Mouse (Mus musculus): ENCODE data around the gene Nedd4. TPM values are rescaled to one million over a fixed set of nuclear protein-coding genes. Genes with fewer than 3 reads are reported as not detected.

Nedd4 gene
- polyA plus RNA-seq (2011; ENCODE audit: insufficient read depth, insufficient read length, low replicate concordance, missing spikeins): 37.8 and 78.6 TPM in 2 replicates

GRCm38 (mm10) chr9:72661895-72662661, at the start of gene Nedd4:
Nedd4 (plus strand) TSS chr9:72662346.
- peak within 1 kb of the TSS; percentile 86 for H3K27ac ChIP-seq (ENCODE audit: control insufficient read depth, insufficient read depth, low read depth, low read length, poor library complexity)
- TF ChIP-seq CTCF (IDR thresholded peaks at IDR 0.05; ENCODE audit: control insufficient read depth, insufficient read depth, low read length) (no peak), POLR2A (IDR thresholded peaks at IDR 0.05; ENCODE audit: borderline replicate concordance, control insufficient read depth, low read depth, low read length) (peak; percentile 78; the same call in 1 of the 2 replicates)
- H3K4me1 ChIP-seq (ENCODE audit: control insufficient read depth, insufficient read depth, low read length): peaks cover 1% of the 10 kb centered on the region
- H3K4me3 ChIP-seq (replicated peaks; ENCODE audit: control insufficient read depth, low read depth, low read length): peak within 1 kb of the TSS; percentile 86
- WGBS: under 1% methylated on average over 75 of the region's 83 CpGs

DNA sequence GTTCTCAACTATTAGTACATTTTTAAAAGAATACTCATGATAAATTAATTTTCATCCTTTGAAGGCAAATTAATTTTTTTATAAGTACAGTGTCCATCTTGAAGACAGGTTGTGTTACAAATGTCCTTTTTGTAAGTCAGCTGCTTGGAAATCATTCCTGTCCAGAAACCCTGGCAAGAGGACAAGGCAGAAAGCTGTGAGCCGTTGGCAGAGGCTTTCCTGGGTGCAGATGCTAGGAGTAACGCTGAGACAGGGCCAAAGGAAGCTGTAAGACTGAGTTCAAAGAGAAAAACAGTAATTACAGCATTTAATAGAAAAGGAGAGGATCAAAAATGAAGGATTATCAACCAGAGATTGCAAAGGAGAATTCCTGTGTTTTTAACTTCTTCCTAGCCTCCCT, 48.3 kb upstream of the Nedd4 start:
- H3K27ac ChIP-seq (ENCODE audit: control insufficient read depth, insufficient read depth, low read depth, low read length, poor library complexity): no peak overlapping the region
- 87% methylated on average over 2 of the region's 2 CpGs for WGBS
- no peak for TF ChIP-seq CTCF (IDR thresholded peaks at IDR 0.05; ENCODE audit: control insufficient read depth, insufficient read depth, low read length)
- no peak for TF ChIP-seq POLR2A (IDR thresholded peaks at IDR 0.05; ENCODE audit: borderline replicate concordance, control insufficient read depth, low read depth, low read length)

GRCm38 (mm10) chr9:72614786-72615480, 47.2 kb upstream of the Nedd4 start:
- H3K27ac ChIP-seq (ENCODE audit: control insufficient read depth, insufficient read depth, low read depth, low read length, poor library complexity): no peak overlapping the region
- H3K4me3 ChIP-seq (replicated peaks; ENCODE audit: control insufficient read depth, low read depth, low read length): no peak overlapping the region
- WGBS: 85% methylated on average over 6 of the region's 6 CpGs
- TF ChIP-seq POLR2A (IDR thresholded peaks at IDR 0.05; ENCODE audit: borderline replicate concordance, control insufficient read depth, low read depth, low read length) (no peak), CTCF (IDR thresholded peaks at IDR 0.05; ENCODE audit: control insufficient read depth, insufficient read depth, low read length) (no peak)
- no peaks in the 10 kb centered on the region for H3K4me1 ChIP-seq (ENCODE audit: control insufficient read depth, insufficient read depth, low read length)

More for the DNA sequence above, 48.3 kb upstream of the Nedd4 start:
- Histone ChIP-seq H3K4me1 (ENCODE audit: control insufficient read depth, insufficient read depth, low read length) (no peaks in the 10 kb centered on the region), H3K4me3 (replicated peaks; ENCODE audit: control insufficient read depth, low read depth, low read length) (no peak overlapping the region)

DNA sequence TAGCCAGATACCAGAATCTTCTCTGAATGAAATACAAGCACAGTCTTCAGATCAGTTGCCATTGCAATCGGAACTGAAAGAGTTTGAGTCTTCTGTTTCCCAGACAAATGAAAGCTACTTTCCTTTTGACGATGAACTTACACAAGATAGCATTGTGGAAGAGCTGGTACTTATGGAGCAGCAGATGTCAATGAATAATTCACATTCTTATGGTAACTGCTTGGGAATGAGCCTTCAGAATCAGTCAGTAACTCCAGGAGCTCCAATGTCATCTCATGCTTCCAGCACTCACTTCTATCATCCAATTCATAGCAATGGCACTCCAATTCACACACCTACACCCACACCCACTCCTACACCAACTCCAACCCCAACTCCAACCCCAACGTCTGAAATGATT, 44.1 kb upstream of the Nedd4 start:
- 84% methylated on average over 3 of the region's 3 CpGs for WGBS
- no peak for TF ChIP-seq POLR2A (IDR thresholded peaks at IDR 0.05; ENCODE audit: borderline replicate concordance, control insufficient read depth, low read depth, low read length)

DNA sequence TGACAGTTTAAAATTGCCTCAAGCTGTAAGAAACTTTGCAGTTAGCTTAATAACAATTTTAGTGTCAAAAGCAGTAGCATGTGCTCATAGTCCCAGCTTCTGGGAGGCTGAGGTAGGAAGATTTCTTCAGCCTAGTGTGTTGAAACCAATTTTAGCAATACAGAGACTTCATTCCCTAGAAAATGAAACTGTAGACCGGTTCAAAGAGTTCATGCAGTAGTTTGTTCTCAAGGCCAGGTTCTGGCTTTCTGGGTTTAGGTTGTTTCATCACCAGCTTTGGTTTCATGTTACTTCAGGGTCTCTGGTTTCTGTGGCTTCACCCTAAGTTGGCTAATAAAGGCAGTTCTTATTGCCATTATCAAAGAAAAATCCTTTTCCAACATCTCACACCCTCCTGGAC, 38.5 kb upstream of the Nedd4 start:
- H3K4me3 ChIP-seq (replicated peaks; ENCODE audit: control insufficient read depth, low read depth, low read length): no peak overlapping the region
- H3K27ac ChIP-seq (ENCODE audit: control insufficient read depth, insufficient read depth, low read depth, low read length, poor library complexity): no peak overlapping the region; the same call in 1 of the 2 replicates
- TF ChIP-seq POLR2A (IDR thresholded peaks at IDR 0.05; ENCODE audit: borderline replicate concordance, control insufficient read depth, low read depth, low read length): no peak
- no peak for TF ChIP-seq CTCF (IDR thresholded peaks at IDR 0.05; ENCODE audit: control insufficient read depth, insufficient read depth, low read length)
- H3K4me1 ChIP-seq (ENCODE audit: control insufficient read depth, insufficient read depth, low read length): no peaks in the 10 kb centered on the region
- 45% methylated on average over 1 of the region's 1 CpGs for WGBS

More for the DNA sequence above, 44.1 kb upstream of the Nedd4 start:
- H3K4me3 ChIP-seq (replicated peaks; ENCODE audit: control insufficient read depth, low read depth, low read length): no peak overlapping the region
- H3K4me1 ChIP-seq (ENCODE audit: control insufficient read depth, insufficient read depth, low read length): no peaks in the 10 kb centered on the region
- H3K27ac ChIP-seq (ENCODE audit: control insufficient read depth, insufficient read depth, low read depth, low read length, poor library complexity): no peak overlapping the region

DNA sequence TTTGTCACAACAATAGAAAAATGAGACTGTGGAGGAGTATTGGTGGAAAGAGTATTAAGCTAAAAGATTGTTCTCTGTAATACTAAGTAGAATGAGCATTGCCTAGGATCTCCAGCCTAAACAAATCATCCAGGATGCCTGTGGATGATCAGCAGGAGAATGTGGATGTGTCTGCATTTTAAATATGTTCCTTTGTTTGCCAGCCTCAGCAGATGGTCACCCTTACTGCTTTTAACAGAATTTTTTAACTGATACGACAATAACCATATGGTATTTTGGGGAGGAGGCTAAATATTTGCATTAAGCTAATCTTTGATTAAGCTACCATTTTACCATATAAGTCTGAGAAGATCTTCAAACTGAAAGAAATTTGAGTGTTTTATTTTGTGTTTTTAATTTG, 34.5 kb upstream of the Nedd4 start:
- Histone ChIP-seq H3K4me1 (ENCODE audit: control insufficient read depth, insufficient read depth, low read length) (no peaks in the 10 kb centered on the region), H3K4me3 (replicated peaks; ENCODE audit: control insufficient read depth, low read depth, low read length) (no peak overlapping the region), H3K27ac (ENCODE audit: control insufficient read depth, insufficient read depth, low read depth, low read length, poor library complexity) (no peak overlapping the region)
- TF ChIP-seq POLR2A (IDR thresholded peaks at IDR 0.05; ENCODE audit: borderline replicate concordance, control insufficient read depth, low read depth, low read length): no peak
- no peak for TF ChIP-seq CTCF (IDR thresholded peaks at IDR 0.05; ENCODE audit: control insufficient read depth, insufficient read depth, low read length)
- 80% methylated on average over 1 of the region's 1 CpGs for whole genome bisulfite sequencing

GRCm38 (mm10) chr9:72628591-72628990, 33.6 kb upstream of the Nedd4 start:
- no peaks in the 10 kb centered on the region for H3K4me1 ChIP-seq (ENCODE audit: control insufficient read depth, insufficient read depth, low read length)
- TF ChIP-seq CTCF (IDR thresholded peaks at IDR 0.05; ENCODE audit: control insufficient read depth, insufficient read depth, low read length): no peak
- TF ChIP-seq POLR2A (IDR thresholded peaks at IDR 0.05; ENCODE audit: borderline replicate concordance, control insufficient read depth, low read depth, low read length): no peak
- H3K4me3 ChIP-seq (replicated peaks; ENCODE audit: control insufficient read depth, low read depth, low read length): no peak overlapping the region
- WGBS: 2% methylated on average over 2 of the region's 2 CpGs
- H3K27ac ChIP-seq (ENCODE audit: control insufficient read depth, insufficient read depth, low read depth, low read length, poor library complexity): no peak overlapping the region

DNA sequence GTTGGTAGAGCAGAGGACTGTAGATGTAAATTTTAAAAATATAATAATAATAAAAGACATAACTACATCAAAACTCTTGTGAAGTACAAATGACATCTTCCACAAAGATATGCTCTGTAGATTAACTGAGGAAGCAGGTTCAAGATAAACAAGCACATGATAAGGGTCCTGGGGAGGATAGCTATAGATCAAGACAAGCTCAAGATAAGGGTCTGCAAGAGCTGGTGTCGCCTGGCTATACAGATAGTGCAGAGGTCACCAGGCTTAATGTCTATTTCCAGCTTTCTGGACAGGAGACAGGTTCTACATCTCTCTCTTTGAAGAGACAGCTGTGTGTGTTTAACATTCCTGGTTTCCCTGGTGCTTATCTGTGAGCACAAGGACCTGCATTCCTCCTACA, 29.9 kb upstream of the Nedd4 start:
- TF ChIP-seq CTCF (IDR thresholded peaks at IDR 0.05; ENCODE audit: control insufficient read depth, insufficient read depth, low read length): no peak
- no peak for TF ChIP-seq POLR2A (IDR thresholded peaks at IDR 0.05; ENCODE audit: borderline replicate concordance, control insufficient read depth, low read depth, low read length)
- no peak overlapping the region for H3K27ac ChIP-seq (ENCODE audit: control insufficient read depth, insufficient read depth, low read depth, low read length, poor library complexity)
- WGBS: 70% methylated on average over 1 of the region's 1 CpGs
- H3K4me1 ChIP-seq (ENCODE audit: control insufficient read depth, insufficient read depth, low read length): no peaks in the 10 kb centered on the region
- no peak overlapping the region for H3K4me3 ChIP-seq (replicated peaks; ENCODE audit: control insufficient read depth, low read depth, low read length)

Data from bone marrow, adult 2 months (tissue).